Mouse (Mus musculus) forebrain, embryonic 14.5 days (tissue): Measurements from ENCODE around the gene Ttc9. TPM values are rescaled to one million over a fixed set of nuclear protein-coding genes. Genes with fewer than 3 reads are reported as not detected.
A peak's percentile ranks its signal among the peaks of the same experiment; 100 is the strongest.

Experiments used
- ATAC-seq: fragments of 200-750 bp; cut with Nextera tagmentation; 2 replicates; pipeline ENCODE4 v1.8.0; 2017; ENCODE audit warnings: mild to moderate bottlenecking, moderate library complexity
- DNase-seq: peaks from one replicate; pipeline ENCODE4 v3.0.0-alpha.2; 2015; ENCODE audit warnings: low spot score
- H3K27ac ChIP-seq: fragments of 300-500 bp; sonication (generic); 2 replicates; pipeline ENCODE4 v1.5.1; 2014; ENCODE audit warnings: low read depth, mild to moderate bottlenecking, control low read depth, low read length, moderate library complexity
- H3K27me3 ChIP-seq: fragments of 300-500 bp; sonication (generic); replicated peaks from 2 replicates; pipeline ENCODE4 v1.6.1; 2014; ENCODE audit warnings: low read length, control low read depth, mixed read lengths; ENCODE audit not compliant: control insufficient read depth, insufficient read depth
- H3K36me3 ChIP-seq: fragments of 300-500 bp; sonication (generic); 2 replicates; pipeline ENCODE4 v1.6.1; 2014; ENCODE audit warnings: low read length, control low read depth; ENCODE audit not compliant: control insufficient read depth, insufficient read depth
- H3K4me1 ChIP-seq: fragments of 300-500 bp; sonication (generic); 2 replicates; pipeline ENCODE4 v1.6.1; 2014; ENCODE audit warnings: antibody characterized with exemption, low read length, control low read depth; ENCODE audit not compliant: control insufficient read depth, insufficient read depth
- H3K4me2 ChIP-seq: fragments of 300-500 bp; sonication (generic); 2 replicates; pipeline ENCODE4 v1.6.1; 2014; ENCODE audit warnings: mild to moderate bottlenecking, control low read depth, low read length
- H3K4me3 ChIP-seq: fragments of 300-500 bp; sonication (generic); 2 replicates; pipeline ENCODE4 v1.5.1; 2014; ENCODE audit warnings: low read depth, low read length, control low read depth
- H3K9ac ChIP-seq: fragments of 300-500 bp; sonication (generic); 2 replicates; pipeline ENCODE4 v1.6.1; 2014; ENCODE audit warnings: mild to moderate bottlenecking, low read length, control low read depth, moderate library complexity
- H3K9me3 ChIP-seq: fragments of 300-500 bp; sonication (generic); replicated peaks from 2 replicates; pipeline ENCODE4 v1.6.1; 2016; ENCODE audit warnings: low read length, control low read depth, mixed read lengths; ENCODE audit not compliant: control insufficient read depth
- WGBS: fragments of 180-500 bp; shearing (Covaris S2); extraction: QIAGEN DNeasy Blood & Tissue Kit; methylation state at CpG from one replicate; pipeline ENCODE4 v1.1.7; 2014; 5-methylcytosine and 5-hydroxymethylcytosine counted together
- polyA plus RNA-seq: library from polyadenylated mRNA; unstranded; fragments of >200 nt; fragmentation: Nextera tagmentation; extraction: Ambion mirVana; gene quantifications from 2 replicates; pipeline ENCODE4 v1.2.1, GENCODE M21; 2014

Ttc9 gene
- polyA plus RNA-seq, 1 experiment from 2014 or later = 10.4 TPM

GRCm38 (mm10) chr12:81642361-81643082, 11.5 kb downstream of the Ttc9 start:
- peaks cover 12% of the 10 kb centered on the region for H3K4me1 ChIP-seq
- DNase-seq = peak; percentile 81
- H3K9ac ChIP-seq = 0 out of 2 replicates have a peak overlapping the region, but pooled peaks have one; percentile 6
- no peaks in the 10 kb centered on the region for H3K9me3 ChIP-seq
- ATAC-seq = peak; percentile 84
- H3K4me2 ChIP-seq = peak overlapping the region; percentile 24; the same call in 1 of the 2 replicates
- H3K4me3 ChIP-seq = no peak overlapping the region
- H3K27ac ChIP-seq = peak overlapping the region; percentile 58; the same call in 1 of the 2 replicates
- no peaks in the 10 kb centered on the region for H3K36me3 ChIP-seq
- no peaks in the 10 kb centered on the region for H3K27me3 ChIP-seq
- WGBS = 8% methylated on average over 11 of the region's 11 CpGs

GRCm38 (mm10) chr12:81646811-81647210, 15.8 kb downstream of the Ttc9 start:
- H3K27me3 ChIP-seq = no peaks in the 10 kb centered on the region
- DNase-seq = peak; percentile 64
- H3K36me3 ChIP-seq = no peaks in the 10 kb centered on the region
- peaks cover 12% of the 10 kb centered on the region for H3K4me1 ChIP-seq
- H3K4me2 ChIP-seq = no peak overlapping the region
- H3K4me3 ChIP-seq = no peak overlapping the region
- peak overlapping the region; percentile 45; the same call in 1 of the 2 replicates for H3K27ac ChIP-seq
- H3K9ac ChIP-seq = no peak overlapping the region
- WGBS = 77% methylated on average over 6 of the region's 6 CpGs
- peak; percentile 54; the same call in 1 of the 2 replicates for ATAC-seq
- no peaks in the 10 kb centered on the region for H3K9me3 ChIP-seq

GRCm38 (mm10) chr12:81653344-81653743, 22.3 kb downstream of the Ttc9 start:
- no peak overlapping the region for H3K4me3 ChIP-seq
- H3K27ac ChIP-seq = no peak overlapping the region
- DNase-seq = peak; percentile 59
- no peaks in the 10 kb centered on the region for H3K4me1 ChIP-seq
- H3K27me3 ChIP-seq = no peaks in the 10 kb centered on the region
- no peaks in the 10 kb centered on the region for H3K36me3 ChIP-seq
- ATAC-seq = no peak
- no peaks in the 10 kb centered on the region for H3K9me3 ChIP-seq
- H3K9ac ChIP-seq = no peak overlapping the region
- 79% methylated on average over 8 of the region's 8 CpGs for WGBS
- no peak overlapping the region for H3K4me2 ChIP-seq

- DNase-seq (no peak), ATAC-seq (no peak)
- Histone ChIP-seq H3K4me3 (no peak overlapping the region), H3K4me1 (no peaks in the 10 kb centered on the region), H3K36me3 (peaks cover 8% of the 10 kb centered on the region), H3K9ac (no peak overlapping the region), H3K9me3 (no peaks in the 10 kb centered on the region), H3K4me2 (no peak overlapping the region), H3K27ac (no peak overlapping the region), H3K27me3 (no peaks in the 10 kb centered on the region)
- 86% methylated on average over 1 of the region's 1 CpGs for WGBS
Measured at GRCm38 (mm10) chr12:81657321-81657720, 26.3 kb downstream of the Ttc9 start.

GRCm38 (mm10) chr12:81658086-81658485, 27.0 kb downstream of the Ttc9 start:
- DNase-seq = no peak
- WGBS = 94% methylated on average over 7 of the region's 7 CpGs
- H3K4me1 ChIP-seq = no peaks in the 10 kb centered on the region

GRCm38 (mm10) chr12:81662076-81662475, 31.0 kb downstream of the Ttc9 start:
- Histone ChIP-seq H3K27ac (no peak overlapping the region), H3K9me3 (no peaks in the 10 kb centered on the region), H3K36me3 (peaks cover 41% of the 10 kb centered on the region), H3K4me2 (no peak overlapping the region), H3K27me3 (no peaks in the 10 kb centered on the region), H3K4me3 (no peak overlapping the region), H3K4me1 (no peaks in the 10 kb centered on the region), H3K9ac (no peak overlapping the region)
- WGBS = 89% methylated on average over 4 of the region's 4 CpGs
- ATAC-seq = no peak
- no peak for DNase-seq

More at GRCm38 (mm10) chr12:81658086-81658485, 27.0 kb downstream of the Ttc9 start:
- ATAC-seq = no peak
- Histone ChIP-seq H3K4me2 (no peak overlapping the region), H3K4me3 (no peak overlapping the region), H3K36me3 (peaks cover 13% of the 10 kb centered on the region), H3K27ac (no peak overlapping the region), H3K9ac (no peak overlapping the region), H3K9me3 (no peaks in the 10 kb centered on the region), H3K27me3 (no peaks in the 10 kb centered on the region)

- DNase-seq = no peak
- no peak for ATAC-seq
- 94% methylated on average over 9 of the region's 9 CpGs for WGBS
- Histone ChIP-seq H3K4me1 (no peaks in the 10 kb centered on the region), H3K27ac (no peak overlapping the region), H3K27me3 (no peaks in the 10 kb centered on the region), H3K9ac (no peak overlapping the region), H3K36me3 (peaks cover 41% of the 10 kb centered on the region), H3K4me3 (no peak overlapping the region), H3K4me2 (no peak overlapping the region), H3K9me3 (no peaks in the 10 kb centered on the region)
Measured at GRCm38 (mm10) chr12:81663116-81663515, 32.1 kb downstream of the Ttc9 start.

GRCm38 (mm10) chr12:81663906-81664305, 32.9 kb downstream of the Ttc9 start:
- no peak overlapping the region for H3K9ac ChIP-seq
- no peak for DNase-seq
- ATAC-seq = no peak
- H3K27me3 ChIP-seq = no peaks in the 10 kb centered on the region
- no peak overlapping the region for H3K4me3 ChIP-seq
- no peak overlapping the region for H3K27ac ChIP-seq
- H3K4me1 ChIP-seq = no peaks in the 10 kb centered on the region
- 81% methylated on average over 5 of the region's 5 CpGs for WGBS
- no peaks in the 10 kb centered on the region for H3K9me3 ChIP-seq
- no peak overlapping the region for H3K4me2 ChIP-seq
- H3K36me3 ChIP-seq = peaks cover 41% of the 10 kb centered on the region

GRCm38 (mm10) chr12:81668406-81668805, 37.4 kb downstream of the Ttc9 start:
- Histone ChIP-seq H3K9me3 (no peaks in the 10 kb centered on the region), H3K4me3 (no peak overlapping the region), H3K27ac (no peak overlapping the region), H3K36me3 (peaks cover 26% of the 10 kb centered on the region), H3K4me1 (no peaks in the 10 kb centered on the region), H3K27me3 (no peaks in the 10 kb centered on the region), H3K4me2 (no peak overlapping the region), H3K9ac (no peak overlapping the region)
- 89% methylated on average over 9 of the region's 9 CpGs for whole genome bisulfite sequencing
- ATAC-seq = no peak
- no peak for DNase-seq
